Mouse (Mus musculus): Measurements from ENCODE around the gene Ankrd7.
"Not testable (repeated sequence)": the region's sequence is repeated elsewhere in the genome, so short reads cannot be mapped to it uniquely, and the experiment has no call there.

Gene Ankrd7

GRCm38 (mm10) chr6:18866018-18866417 is at the start of gene Ankrd7:
Ankrd7 (plus strand) TSS chr6:18866318.
- DNase-seq (ENCODE audit: low read depth, low spot score), result no peak

- peak; percentile 39 for DNase-seq (ENCODE audit: low read depth, low spot score)
Measured at GRCm38 (mm10) chr6:18819343-18819742, 46.8 kb upstream of the Ankrd7 start.

GRCm38 (mm10) chr6:18820246-18820645 is 45.9 kb upstream of the Ankrd7 start:
- no peak for DNase-seq (ENCODE audit: low read depth, low spot score)

GRCm38 (mm10) chr6:18822812-18823211 is 43.3 kb upstream of the Ankrd7 start:
- DNase-seq (ENCODE audit: low read depth, low spot score), result no peak

GRCm38 (mm10) chr6:18832958-18833357 is 33.2 kb upstream of the Ankrd7 start:
- no peak for DNase-seq (ENCODE audit: low read depth, low spot score)

GRCm38 (mm10) chr6:18844529-18844928 is 21.6 kb upstream of the Ankrd7 start:
- DNase-seq (ENCODE audit: low read depth, low spot score), result not testable (repeated sequence)

GRCm38 (mm10) chr6:18845571-18845970 is 20.5 kb upstream of the Ankrd7 start:
- not testable (repeated sequence) for DNase-seq (ENCODE audit: low read depth, low spot score)

- peak; percentile 84 for DNase-seq (ENCODE audit: low read depth, low spot score)
Measured at GRCm38 (mm10) chr6:18848051-18848701, 17.9 kb upstream of the Ankrd7 start, which contains the start of gene Lsm8. Lsm8 (plus strand) TSS chr6:18848579.

GRCm38 (mm10) chr6:18848702-18849061 is 17.4 kb upstream of the Ankrd7 start:
- DNase-seq (ENCODE audit: low read depth, low spot score), result no peak

- DNase-seq (ENCODE audit: low read depth, low spot score), result no peak
Measured at GRCm38 (mm10) chr6:18855323-18855722, 10.8 kb upstream of the Ankrd7 start.

- DNase-seq (ENCODE audit: low read depth, low spot score), result no peak
Measured at GRCm38 (mm10) chr6:18856487-18857078, 9.5 kb upstream of the Ankrd7 start.

GRCm38 (mm10) chr6:18889030-18889429 is 22.9 kb downstream of the Ankrd7 start:
- no peak for DNase-seq (ENCODE audit: low read depth, low spot score)

GRCm38 (mm10) chr6:18894142-18894541 is 28.0 kb downstream of the Ankrd7 start:
- DNase-seq (ENCODE audit: low read depth, low spot score), result no peak

GRCm38 (mm10) chr6:18907173-18907572 is 41.1 kb downstream of the Ankrd7 start:
- DNase-seq (ENCODE audit: low read depth, low spot score), result no peak

- DNase-seq (ENCODE audit: low read depth, low spot score), result no peak
Measured at GRCm38 (mm10) chr6:18913179-18913578, 47.1 kb downstream of the Ankrd7 start.

- no peak for DNase-seq (ENCODE audit: low read depth, low spot score)
Measured at GRCm38 (mm10) chr6:18916021-18916420, 49.9 kb downstream of the Ankrd7 start.

GRCm38 (mm10) chr6:18916471-18916870 is 50.4 kb downstream of the Ankrd7 start:
- no peak for DNase-seq (ENCODE audit: low read depth, low spot score)
